Mouse (Mus musculus) left cerebral cortex, postnatal 10 days (tissue): Measurements from ENCODE around the gene Xlr4c. TPM values are rescaled to one million over a fixed set of nuclear protein-coding genes. Genes with fewer than 3 reads are reported as not detected.
"Not testable (repeated sequence)": the region's sequence is repeated elsewhere in the genome, so short reads cannot be mapped to it uniquely, and the experiment has no call there.

Source experiments
- DNase-seq, 2 experiments: peaks; one replicate each; pipeline ENCODE4 v3.0.0; 2021 to 2022; ENCODE audit warnings: low spot score in 2 of 2, mixed read lengths in 1 of 2; ENCODE audit errors: extremely low spot score in 1 of 2
- intact Hi-C: fragments of 180-260 bp; cut with DNase I; formaldehyde crosslinking; loops from one replicate; pipeline ENCODE4 v1.15.1; 2025
- total RNA-seq, 2 experiments: library from RNA; stranded (reverse); gene quantifications; 2 replicates each; pipeline ENCODE4 v1.2.3; 2021

Xlr4c gene
- under 1 TPM in 1 of 2 experiments, not detected in 1; 0.90 TPM for total RNA-seq

- DNase-seq, intact Hi-C loops: not testable (repeated sequence)
These were observed at the start of gene Xlr4c for GRCm38 (mm10) chrX:73242821-73243325. Gene Xlr4c, minus strand, starts transcription at chrX:73243130.

DNA sequence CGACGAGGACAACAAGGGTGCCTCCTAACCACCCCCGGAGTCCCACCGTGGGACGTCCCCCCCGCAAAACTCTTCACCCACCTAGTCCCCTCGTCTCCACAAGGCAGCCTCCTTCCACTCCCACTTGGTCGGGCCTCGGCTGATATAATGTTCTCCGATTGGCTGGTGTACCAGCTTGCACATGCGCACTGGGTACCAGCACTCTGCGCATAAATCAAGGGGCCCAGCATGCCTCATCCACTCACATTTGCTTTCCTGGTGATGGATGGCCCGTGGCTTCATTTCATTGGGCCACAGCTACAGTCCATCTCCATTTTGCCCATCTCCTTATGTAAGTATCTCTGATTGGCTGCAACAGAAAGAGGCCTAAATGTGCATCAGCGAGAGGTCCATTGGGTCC lies 22.3 kb upstream of the Xlr4c start, which contains the start of gene Xlr3c:
Gene Xlr3c, minus strand, starts transcription at position 121 of the 400 bp plus-strand sequence.
- intact Hi-C loops: not testable (repeated sequence)

DNA sequence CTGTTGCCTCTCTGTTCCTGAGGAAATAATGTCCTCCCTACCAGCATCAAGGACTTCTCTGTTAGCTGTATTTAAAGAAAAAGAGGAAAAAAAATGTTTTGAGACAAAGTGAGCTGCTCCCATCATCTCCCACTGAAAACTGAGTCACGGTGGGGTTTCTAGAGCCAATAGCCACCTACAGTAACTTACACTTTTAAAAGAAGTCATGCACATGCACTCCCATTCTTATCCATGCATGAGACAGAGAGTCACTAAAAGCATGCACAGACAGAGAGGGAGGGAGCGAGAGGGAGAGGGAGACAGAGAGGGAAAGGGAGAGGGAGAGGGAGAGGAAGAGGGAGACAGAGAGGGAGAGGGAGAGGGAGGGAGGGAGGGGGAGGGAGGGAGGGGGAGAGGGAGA lies 19.5 kb upstream of the Xlr4c start:
- DNase-seq, intact Hi-C loops: not testable (repeated sequence)

More for the DNA sequence above, 22.3 kb upstream of the Xlr4c start, which contains the start of gene Xlr3c:
- DNase-seq: not testable (repeated sequence)

DNA sequence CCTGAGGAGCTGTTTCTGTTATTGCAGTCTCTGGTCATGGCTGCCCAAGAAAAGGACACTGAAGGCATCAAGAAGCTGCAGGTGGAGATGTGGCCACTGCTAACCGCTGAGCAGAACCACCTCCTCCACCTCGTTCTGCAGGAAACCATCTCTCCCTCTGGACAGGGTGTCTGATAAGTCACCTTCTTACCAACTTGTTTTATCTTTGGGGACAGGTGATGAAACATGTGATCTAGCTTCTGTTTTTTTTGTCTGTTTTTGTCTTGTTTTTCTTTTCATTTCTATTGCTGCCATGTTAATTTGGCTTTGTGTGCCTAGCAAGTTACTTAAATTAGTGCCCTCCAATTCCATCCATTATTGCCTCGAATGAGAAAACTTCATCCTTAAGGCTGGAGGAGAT lies 13.6 kb downstream of the Xlr4c start:
- no peak for DNase-seq
- intact Hi-C loops: loop anchor here (5.0 kb wide), 1 partner anchor 167 kb away; the partner anchor contains the start of gene Pnma3

DNA sequence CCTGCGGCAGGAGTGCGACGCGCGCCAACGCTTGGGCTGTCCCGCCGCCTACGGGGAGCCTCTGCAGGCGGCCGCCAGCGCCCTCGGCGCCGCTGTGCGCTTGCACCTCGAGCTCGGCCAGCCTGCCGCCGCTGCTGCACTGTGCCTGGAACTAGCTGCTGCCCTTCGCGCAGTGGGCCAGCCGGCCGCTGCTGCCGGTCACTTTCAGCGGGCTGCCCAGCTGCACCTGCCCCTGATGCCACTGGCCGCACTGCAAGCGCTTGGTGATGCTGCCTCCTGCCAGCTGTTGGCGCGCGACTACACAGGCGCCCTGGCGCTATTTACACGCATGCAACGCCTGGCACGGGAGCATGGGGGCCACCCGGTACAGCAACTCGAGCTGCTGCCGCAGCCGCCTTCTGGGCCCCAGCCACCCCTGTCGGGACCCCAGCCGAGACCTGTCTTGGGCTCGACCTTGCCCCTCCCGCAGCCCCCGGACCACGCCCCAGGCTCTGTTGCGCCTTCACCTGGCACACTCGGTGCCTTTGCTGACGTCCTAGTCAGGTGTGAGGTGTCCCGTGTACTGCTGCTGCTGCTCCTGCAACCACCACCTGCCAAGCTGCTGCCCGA lies 14.2 kb downstream of the Xlr4c start:
- intact Hi-C loops: loop anchor here (5.0 kb wide), 1 partner anchor 166 kb away; the partner anchor contains the start of gene Pnma3
- DNase-seq: peak; percentile 34 to 61

DNA sequence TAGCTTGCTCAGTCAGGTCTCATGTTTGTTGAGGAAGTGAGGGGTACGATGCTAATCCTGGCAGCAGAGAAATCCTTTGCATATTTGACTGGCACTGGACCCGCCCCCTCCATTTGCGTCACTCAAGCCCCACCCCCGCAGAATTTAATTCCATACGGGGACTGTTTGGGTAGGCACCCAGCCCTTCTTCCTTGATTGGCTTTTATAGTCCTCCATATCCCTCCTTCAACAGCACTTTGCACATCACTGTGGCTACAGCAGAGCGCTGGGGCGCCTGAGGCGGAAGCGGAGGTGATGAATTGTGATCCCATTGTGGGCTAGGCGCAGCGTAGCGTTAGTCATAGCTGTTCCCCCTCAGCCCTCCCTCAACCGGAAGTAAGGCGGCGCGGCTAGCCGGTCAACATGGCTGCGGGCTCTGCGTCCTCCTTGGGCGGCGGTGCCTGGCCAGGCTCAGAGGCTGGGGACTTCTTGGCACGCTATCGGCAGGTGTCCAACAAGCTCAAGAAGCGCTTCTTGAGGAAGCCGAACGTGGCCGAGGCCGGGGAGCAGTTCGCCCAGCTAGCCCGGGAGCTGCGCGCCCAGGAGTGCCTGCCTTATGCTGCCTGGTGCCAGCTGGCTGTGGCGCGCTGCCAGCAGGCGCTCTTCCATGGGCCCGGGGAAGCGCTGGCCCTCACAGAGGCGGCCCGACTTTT lies 14.9 kb downstream of the Xlr4c start, which contains the start of gene F8a:
Gene F8a, plus strand, starts transcription at position 378 of the 692 bp plus-strand sequence.
- peak; percentile 60 to 83 for DNase-seq
- intact Hi-C loops: loop anchor here (5.0 kb wide), 1 partner anchor 166 kb away; the partner anchor contains the start of gene Pnma3

DNA sequence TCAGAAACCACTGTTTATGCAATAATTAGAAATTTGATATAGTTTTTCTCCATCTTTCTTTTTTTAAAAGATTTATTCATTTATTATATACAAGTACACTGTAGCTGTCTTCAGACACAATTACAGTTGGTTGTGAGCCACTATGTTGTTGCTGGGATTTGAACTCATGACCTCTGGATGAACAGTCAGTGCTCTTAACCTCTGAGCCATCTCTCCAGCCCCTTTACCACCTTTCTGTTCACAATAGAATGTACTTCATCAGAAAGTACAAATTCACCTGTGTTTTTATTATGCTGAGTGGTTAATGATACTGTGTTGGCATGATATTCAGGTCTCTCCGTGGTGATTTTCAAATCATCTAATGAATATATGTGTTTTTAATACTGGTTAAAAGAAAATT lies 17.6 kb downstream of the Xlr4c start:
- intact Hi-C loops: loop anchor here (5.0 kb wide), 1 partner anchor 163 kb away; the partner anchor contains the start of gene Pnma3
- DNase-seq: no peak

DNA sequence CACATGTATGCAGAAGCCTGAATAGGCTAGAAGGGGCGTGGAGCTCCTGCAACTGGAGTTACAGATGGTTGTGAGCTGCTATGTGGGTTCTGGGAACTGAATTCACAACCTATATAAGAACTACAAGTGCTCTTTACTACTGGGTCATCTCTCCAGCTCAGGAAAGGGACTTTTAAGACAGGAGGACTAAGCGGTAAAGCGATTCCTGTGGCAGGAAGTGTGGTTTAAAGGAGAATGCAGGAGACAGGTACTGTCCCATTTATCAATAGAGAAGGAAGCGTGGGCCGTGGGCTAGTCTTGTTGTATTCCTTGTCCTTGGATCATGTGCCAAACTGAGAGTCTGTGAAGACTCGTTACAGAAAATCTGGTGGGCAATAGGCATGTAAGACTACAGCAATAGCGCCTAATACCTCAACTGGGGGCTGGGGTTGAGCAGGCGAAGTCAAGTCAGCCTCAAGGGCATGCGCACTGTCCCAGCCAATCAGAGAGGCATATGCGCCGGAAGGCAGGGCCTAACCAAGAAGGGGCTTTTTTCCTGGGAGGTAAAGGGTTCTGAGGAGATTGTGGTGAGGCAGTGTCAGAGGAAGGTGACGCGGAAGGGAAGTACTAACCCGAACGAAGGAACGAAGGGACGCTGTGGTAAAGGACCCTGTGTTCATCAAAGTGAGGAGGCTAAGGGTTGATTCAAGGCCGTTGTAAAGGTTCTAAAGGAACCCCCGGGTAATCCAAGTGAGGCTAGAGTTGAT lies 28.9 kb downstream of the Xlr4c start, which contains the start of gene Xlr4b:
Gene Xlr4b, plus strand, starts transcription at position 515 of the 746 bp plus-strand sequence.
- intact Hi-C loops, DNase-seq: not testable (repeated sequence)

DNA sequence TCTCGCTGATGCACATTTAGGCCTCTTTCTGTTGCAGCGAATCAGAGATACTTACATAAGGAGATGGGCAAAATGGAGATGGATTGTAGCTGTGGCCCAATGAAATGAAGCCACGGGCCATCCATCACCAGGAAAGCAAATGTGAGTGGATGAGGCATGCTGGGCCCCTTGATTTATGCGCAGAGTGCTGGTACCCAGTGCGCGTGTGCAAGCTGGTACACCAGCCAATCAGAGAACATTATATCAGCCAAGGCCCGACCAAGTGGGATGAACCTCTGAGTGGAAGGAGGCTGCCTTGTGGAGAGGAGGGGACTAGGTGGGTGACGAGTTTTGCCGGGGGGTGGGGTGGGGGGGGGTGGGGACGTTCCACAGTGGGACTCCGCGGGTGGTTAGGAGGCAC lies 51.0 kb downstream of the Xlr4c start, which contains the start of gene Xlr3b:
Gene Xlr3b, plus strand, starts transcription at position 274 of the 400 bp plus-strand sequence.
- DNase-seq: peak in 1 of 2 experiments; percentile 20
- intact Hi-C loops: not testable (repeated sequence)

Other genes with a start within 250 kb of the Xlr4c start
- under 1 TPM; 0.41 to 0.59 TPM for gene Pnma5, start 206.0 kb downstream of the Xlr4c start, total RNA-seq
- gene Pnma3, start 178.3 kb downstream of the Xlr4c start, total RNA-seq: 10 to 100 TPM; 28.7 to 30.8 TPM
- gene Xlr4a, start 160.7 kb downstream of the Xlr4c start, total RNA-seq: under 1 TPM in 1 of 2 experiments, not detected in 1; 0.91 TPM
- gene Xlr3a, start 146.0 kb downstream of the Xlr4c start, total RNA-seq: 1 to 10 TPM in 1 of 2 experiments, under 1 TPM in 1; 0.51 to 4.8 TPM
- 1 to 10 TPM; 1.5 to 1.9 TPM for gene Gm14685, start 126.1 kb downstream of the Xlr4c start, total RNA-seq
- not detected for gene Xlr5b, start 94.3 kb downstream of the Xlr4c start, total RNA-seq
- gene DXBay18, start 93.7 kb downstream of the Xlr4c start, total RNA-seq: 1 to 10 TPM in 1 of 2 experiments, under 1 TPM in 1; 0.91 to 1.4 TPM
- not detected for gene Spin2d, start 66.1 kb downstream of the Xlr4c start, total RNA-seq
- gene Xlr3b, start 50.9 kb downstream of the Xlr4c start, total RNA-seq: 1 to 10 TPM; 1.2 to 9.8 TPM
- gene Xlr4b, start 28.8 kb downstream of the Xlr4c start, total RNA-seq: 1 to 10 TPM in 1 of 2 experiments, under 1 TPM in 1; 0.45 to 1.1 TPM
- gene F8a, start 14.8 kb downstream of the Xlr4c start, total RNA-seq: 10 to 100 TPM; 14.3 to 15.1 TPM
- gene Xlr3c, start 22.3 kb upstream of the Xlr4c start, total RNA-seq: not detected
- gene Xlr5a, start 49.8 kb upstream of the Xlr4c start, total RNA-seq: not detected
- not detected for gene Xlr5c, start 49.8 kb upstream of the Xlr4c start, total RNA-seq
- gene Gm45015, start 93.7 kb upstream of the Xlr4c start, total RNA-seq: not detected
- gene Zfp275, start 99.5 kb upstream of the Xlr4c start, total RNA-seq: 10 to 100 TPM; 16.8 to 17.5 TPM
- gene Gm18336, start 155.6 kb upstream of the Xlr4c start, total RNA-seq: under 1 TPM; 0.19 to 0.24 TPM
- 1 to 10 TPM; 2.5 to 3.1 TPM for gene Zfp92, start 168.0 kb upstream of the Xlr4c start, total RNA-seq
- gene Trex2, start 192.2 kb upstream of the Xlr4c start, total RNA-seq: not detected
- gene Haus7, start 215.9 kb upstream of the Xlr4c start, total RNA-seq: 10 to 100 TPM; 13.7 to 15.0 TPM
- 10 to 100 TPM; 33.2 to 34.7 TPM for gene Bgn, start 240.5 kb upstream of the Xlr4c start, total RNA-seq